Mouse (Mus musculus) gastrocnemius, postnatal 4 days (tissue): ENCODE results near the gene Krtap12-1. TPM values are rescaled to one million over a fixed set of nuclear protein-coding genes. Genes with fewer than 3 reads are reported as not detected.
"Not testable (repeated sequence)": the region's sequence is repeated elsewhere in the genome, so short reads cannot be mapped to it uniquely, and the experiment has no call there.

Experiments used
- DNase-seq, 2 experiments: peaks; one replicate each; pipeline ENCODE4 v3.0.0; 2021 to 2022; ENCODE audit warnings: low spot score in 2 of 2, mixed read lengths in 2 of 2
- long read RNA-seq, 2 experiments: library from polyadenylated mRNA; stranded (forward); transcript quantifications; one replicate each; pipeline ENCODE4 v2.0.0; 2021
- total RNA-seq, 2 experiments: library from RNA; stranded (reverse); gene quantifications; 2 replicates each; pipeline ENCODE4 v1.2.3; 2021

The Krtap12-1 gene
- total RNA-seq, result not detected
- long read RNA-seq, experiment 1, result 0 reads
- long read RNA-seq, experiment 2, result 0 reads

DNA sequence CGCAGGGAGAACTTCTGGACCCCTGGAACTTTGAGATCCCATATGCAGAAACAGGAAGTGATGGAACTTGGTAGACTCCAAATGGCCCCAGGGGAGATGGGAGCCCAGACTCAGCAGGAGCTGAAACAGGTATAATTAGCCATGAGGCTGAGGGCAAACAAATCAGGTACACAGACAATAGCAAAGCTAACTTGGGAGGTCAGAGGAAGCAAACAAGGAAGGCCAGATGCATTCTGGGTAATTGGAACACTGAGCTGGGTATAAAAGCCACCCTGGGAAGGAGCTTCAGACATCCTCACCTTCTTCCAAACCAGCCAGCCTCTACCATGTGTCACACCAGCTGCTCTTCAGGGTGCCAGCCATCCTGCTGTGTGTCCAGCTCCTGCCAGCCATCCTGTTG lies at the start of gene Krtap12-1:
TSS of gene Krtap12-1 (plus strand) at position 301 of the 400 bp plus-strand sequence.
- not testable (repeated sequence) for DNase-seq

DNA sequence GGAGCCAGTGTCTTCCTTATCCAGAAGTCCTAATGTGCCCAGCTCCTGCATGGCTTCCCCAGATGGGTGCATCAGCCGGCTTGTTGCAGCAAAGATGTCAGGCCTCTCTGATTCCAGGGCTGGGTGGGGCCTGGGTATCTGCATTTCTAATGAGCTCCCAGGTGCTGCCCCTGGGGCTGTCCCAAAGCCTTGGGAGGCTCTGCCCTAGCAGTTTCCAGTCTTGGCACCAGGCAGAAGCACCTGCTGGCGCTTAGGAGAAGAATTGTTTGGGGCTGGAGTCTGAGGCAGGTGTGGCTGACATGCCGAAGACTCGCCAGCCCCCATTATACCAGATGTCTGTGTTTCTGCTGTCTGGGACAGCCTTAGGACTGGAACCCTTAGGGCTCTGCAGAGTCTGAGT lies 49.7 kb upstream of the Krtap12-1 start:
- no peak for DNase-seq

DNA sequence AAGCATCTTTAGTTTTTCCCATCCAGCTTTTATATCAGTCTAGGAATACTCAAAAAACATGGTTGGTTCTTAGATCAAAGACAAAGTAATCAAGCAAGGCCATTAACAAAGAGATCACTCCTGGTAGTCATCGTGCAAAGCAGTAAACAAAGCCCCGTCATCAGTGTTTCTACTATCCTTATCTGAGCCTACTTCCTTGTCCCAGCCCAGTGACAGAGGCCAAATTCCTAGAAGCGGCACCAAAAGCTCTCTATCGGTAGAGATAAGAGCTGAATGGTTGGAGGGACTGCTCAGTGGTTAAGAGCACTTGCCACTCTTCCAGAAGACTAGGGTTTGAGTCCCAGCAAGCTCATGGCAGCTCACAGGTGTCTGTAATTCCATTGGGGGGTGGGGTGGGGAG lies 48.9 kb upstream of the Krtap12-1 start:
- no peak for DNase-seq

DNA sequence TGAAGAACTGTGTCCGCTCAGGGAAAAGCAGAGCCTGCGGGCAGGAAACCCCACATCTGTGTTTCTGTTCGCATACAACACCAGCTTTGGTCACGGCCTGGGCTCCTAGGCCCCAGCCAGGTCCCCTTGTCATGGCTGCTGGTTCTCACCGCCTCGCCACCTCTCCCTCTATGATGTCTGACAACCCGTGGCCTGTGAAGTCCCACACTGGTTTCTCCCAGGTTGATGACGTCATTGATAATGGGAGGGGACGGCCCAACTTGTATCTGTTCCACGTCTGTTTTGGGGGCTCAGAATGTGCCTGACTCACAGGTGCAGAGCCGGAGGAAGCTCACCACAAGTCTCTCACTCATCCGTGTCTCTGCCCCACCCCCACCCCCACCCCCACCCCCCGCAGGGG lies 46.6 kb upstream of the Krtap12-1 start:
- no peak for DNase-seq

DNA sequence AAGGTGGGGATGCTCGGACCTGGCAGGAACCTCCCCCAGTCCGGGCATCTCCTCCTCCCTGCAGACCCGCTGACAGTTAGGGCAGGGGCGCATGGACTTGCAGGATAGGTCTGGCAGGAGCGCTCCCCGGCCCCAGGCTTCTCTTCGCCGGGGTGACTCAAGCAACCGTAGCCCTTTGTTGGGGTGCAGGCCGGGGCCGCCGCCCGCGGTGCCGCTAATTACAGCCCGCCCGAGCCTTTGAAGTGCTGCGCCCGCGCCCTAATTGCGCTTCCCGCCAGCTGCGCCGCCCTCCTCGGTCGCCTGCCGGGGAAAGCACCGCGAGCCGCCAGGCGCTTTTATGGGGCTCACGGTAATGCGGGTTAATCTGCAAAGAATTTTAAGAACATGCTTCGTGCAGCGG lies 42.8 kb upstream of the Krtap12-1 start:
- no peak for DNase-seq

DNA sequence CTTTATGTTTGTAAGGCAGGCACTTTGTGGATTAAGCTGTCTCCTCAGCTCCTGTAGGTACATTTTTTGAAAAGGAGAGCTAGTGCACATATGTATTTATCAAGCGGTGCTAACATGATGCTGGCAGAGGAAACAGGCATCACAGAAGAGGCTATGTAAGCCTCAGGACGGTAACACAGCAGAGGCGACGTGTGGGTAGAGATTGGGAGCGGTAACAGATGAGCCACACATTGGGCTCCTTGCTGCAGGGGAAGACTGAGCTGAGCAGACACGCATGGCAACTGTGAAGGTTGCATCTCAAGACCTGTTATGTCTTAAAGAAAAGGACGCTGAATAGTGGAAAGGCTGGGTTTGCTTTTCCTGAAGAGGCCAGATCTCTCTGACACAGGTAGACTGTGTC lies 37.4 kb upstream of the Krtap12-1 start:
- no peak for DNase-seq

DNA sequence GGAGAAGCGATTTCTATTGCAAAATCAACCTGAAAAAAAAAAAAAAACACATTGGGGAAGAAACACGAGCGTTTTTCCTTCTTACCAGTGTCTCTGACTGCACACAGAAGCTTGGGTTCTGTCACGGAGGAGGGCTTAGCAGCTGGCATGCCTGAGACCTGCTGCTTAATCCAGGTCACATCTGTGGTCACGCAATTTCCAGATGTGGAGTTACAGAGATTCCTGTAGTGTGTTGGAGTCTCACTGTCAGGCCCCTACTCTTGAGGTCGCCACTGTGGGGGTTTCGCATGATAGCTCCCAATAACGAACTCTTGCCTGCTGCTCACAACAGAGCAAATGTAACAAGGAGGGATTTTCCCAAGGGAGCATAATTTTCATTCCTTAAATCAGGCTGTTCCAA lies 36.2 kb upstream of the Krtap12-1 start:
- DNase-seq, result no peak

DNA sequence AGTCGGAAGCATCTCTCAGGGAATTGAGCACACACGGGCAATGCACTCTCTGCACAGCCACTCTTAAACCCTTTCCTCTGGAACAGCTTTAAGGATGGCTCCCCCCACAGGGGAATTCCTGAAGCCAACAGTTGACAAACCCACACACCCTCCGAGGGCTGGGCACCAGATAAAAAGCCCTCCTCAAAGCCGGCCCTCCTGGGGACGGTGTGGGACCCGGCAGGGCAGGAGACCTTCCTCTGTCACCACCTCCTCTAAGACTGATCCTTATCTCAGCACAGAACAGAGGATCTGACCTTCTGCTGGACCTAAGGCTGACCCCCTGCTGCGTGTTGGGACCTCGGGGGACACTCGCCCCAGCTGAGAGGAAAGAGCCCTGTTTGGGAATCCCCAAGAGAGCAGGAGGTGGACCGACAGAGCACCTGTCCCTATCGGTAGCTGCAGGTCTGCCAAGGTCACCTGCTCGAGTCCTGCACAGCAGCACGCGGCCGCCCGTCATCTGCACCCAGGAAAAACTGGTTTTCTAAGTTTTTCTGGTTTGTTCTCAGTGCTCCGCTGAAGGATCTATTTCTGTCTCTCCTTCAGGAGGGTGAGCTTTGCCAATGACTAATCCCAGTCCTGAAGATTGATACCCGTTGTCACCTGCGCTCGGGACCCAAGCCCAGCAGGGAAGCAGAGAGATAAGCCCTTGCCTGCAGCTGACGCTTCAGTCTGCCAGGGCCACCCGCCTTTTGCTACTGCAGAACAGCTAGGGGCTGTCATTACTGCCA lies 34.3 kb upstream of the Krtap12-1 start, which contains the start of gene Tspear:
TSS of gene Tspear (plus strand) at position 675 of the 770 bp plus-strand sequence.
- DNase-seq, result no peak

DNA sequence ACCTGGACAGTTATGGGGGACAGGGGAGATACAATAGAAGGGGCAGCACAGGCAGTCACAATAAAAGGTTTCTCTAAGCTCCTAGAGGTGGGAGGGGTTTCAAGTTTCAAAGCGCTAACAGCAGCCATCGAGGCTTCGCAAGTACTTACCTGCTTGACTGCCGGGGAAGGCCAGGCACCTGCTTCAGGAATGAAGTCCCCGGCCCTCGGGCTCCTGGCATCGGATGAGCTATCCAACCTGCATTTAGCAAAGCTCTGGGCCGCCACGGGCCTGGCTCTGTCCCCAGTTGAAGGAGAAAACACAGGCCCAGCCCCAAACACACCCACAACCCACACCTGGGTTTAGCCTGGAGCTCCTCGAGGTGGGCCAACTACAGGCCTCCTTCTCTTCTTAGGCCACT lies 33.4 kb upstream of the Krtap12-1 start:
- no peak for DNase-seq

DNA sequence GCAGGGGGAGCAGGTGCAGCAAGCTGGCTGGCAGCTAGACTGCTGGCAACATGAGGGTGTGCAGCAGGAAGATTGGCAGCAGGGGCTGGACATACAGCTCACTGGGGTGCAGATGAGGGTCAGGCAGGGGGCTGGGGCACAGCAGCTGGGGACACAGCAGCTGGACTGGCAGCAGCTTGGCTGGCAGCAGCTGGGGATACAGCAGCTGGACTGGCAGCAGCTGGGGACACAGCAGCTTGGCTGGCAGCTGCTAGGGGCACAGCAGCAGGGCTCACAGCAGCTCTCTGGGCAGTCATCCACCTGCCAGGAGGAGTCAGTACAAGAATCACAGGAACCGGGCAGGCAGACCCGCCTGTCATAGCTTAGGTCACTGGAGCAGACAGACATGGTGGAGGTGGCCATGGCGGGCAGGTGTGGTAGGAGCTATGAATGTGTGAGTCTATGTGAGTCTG lies 30.0 kb upstream of the Krtap12-1 start, which contains the start of gene Gm19402:
TSS of gene Gm19402 (minus strand) at position 402 of the 452 bp plus-strand sequence.
- DNase-seq, result not testable (repeated sequence)

DNA sequence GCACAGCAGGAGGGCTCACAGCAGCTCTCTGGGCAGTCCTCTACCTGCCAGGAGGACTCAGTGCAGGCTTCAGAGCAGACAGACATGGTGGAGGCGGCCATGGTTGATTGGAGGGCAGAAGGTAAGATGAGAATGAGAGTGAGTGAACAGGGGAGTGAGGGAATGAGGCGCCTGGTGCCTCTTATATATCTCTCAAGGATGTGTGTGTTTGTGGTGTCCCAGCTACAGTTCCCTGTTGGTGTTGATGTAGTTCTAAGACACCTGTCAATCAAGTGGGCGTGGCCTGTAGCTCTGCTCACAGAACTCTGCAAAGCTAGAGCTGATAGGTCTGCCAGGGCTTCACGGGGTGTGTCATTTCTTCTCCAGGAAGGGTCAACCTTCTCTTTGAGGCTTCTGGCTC lies 23.3 kb upstream of the Krtap12-1 start, which contains the start of gene Gm9508:
TSS of gene Gm9508 (minus strand) at position 101 of the 400 bp plus-strand sequence.
- no peak for DNase-seq

DNA sequence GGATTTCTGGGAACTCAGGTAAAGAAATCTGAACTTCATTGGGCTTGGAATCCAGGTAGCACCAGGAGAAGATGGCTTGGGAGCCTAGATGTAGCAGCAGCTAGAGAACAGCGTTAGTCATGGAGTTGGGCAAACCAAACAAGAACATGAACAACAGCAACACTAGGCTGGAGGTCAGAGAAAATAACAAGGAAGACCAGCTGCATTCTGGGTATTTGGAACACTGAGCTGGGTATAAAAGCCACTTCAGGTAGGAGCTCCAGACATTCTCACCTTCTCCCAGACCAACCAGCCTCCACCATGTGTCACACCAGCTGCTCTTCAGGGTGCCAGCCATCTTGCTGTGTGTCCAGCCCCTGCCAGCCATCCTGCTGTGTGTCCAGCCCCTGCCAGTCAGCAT lies 14.1 kb upstream of the Krtap12-1 start, which contains the start of gene Gm10272:
TSS of gene Gm10272 (plus strand) at position 301 of the 400 bp plus-strand sequence.
- no peak for DNase-seq

DNA sequence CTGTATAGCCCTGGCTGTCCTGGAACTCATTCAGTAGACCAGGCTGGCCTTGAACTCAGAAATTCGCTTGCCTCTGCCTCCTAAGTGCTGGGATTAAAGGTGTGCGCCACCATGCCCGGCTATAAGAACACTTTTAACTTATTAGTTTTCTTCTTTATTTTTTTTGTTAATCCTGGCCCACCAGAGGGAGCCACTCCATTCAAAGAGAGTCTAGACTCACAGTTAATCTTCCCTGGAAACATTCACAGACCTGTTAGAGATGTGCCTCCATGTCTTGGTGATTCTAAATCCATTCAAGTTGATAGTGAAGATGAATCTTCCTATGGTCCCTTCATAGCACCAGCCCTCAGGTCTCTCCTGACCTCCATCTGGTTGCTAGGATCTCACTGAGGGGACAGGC lies 10.6 kb upstream of the Krtap12-1 start:
- DNase-seq, result no peak

DNA sequence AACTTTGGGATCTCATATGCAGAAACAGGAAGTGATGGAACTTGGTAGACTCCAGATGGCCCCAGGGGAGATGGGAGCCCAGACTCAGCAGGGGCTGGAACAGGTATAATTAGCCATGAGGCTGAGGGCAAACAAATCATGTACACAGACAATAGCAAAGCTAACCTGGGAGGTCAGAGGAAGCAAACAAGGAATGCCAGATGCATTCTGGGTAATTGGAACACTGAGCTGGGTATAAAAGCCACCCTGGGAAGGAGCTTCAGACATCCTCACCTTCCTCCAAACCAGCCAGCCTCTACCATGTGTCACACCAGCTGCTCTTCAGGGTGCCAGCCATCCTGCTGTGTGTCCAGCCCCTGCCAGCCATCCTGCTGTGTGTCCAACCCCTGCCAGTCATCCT lies 9.2 kb upstream of the Krtap12-1 start, which contains the start of gene Gm10024:
TSS of gene Gm10024 (plus strand) at position 301 of the 400 bp plus-strand sequence.
- DNase-seq, result not testable (repeated sequence)

DNA sequence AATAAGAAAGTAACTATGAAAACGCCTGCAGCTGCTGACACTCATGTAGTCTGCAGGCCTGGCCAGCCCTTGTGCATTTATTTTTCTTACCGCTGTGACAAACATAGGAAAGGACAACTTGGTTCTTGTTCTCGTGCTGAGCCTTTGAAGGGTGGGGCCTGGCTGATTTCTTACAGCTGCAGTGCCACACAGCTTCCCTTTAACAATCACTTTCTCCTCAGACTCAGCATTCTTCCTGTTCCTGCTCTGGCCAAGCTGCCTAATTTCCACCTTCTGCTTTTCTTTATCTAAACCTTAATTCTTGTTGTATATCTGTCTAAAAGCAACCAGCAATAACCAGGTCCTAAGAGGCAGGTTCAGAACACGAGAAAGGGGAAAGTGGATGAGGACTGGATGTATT lies 6.7 kb upstream of the Krtap12-1 start:
- no peak for DNase-seq

DNA sequence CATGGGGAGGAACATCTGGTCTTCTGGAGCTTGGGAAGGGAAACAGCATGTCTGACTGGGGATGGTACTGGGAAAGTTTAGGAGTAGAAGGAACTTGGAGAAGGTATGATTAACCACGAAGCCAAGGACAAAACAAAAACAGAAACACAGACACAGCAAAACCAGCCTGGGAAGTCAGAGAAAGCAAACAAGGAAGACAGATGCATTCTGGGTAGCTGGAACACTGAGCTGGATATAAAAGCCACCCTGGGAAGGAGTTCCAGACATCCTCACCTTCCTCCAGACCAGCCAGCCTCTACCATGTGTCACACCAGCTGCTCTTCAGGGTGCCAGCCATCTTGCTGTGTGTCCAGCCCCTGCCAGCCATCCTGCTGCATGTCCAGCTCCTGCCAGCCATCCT lies 4.9 kb upstream of the Krtap12-1 start, which contains the start of gene Gm10142:
TSS of gene Gm10142 (plus strand) at position 301 of the 400 bp plus-strand sequence.
- no peak for DNase-seq

DNA sequence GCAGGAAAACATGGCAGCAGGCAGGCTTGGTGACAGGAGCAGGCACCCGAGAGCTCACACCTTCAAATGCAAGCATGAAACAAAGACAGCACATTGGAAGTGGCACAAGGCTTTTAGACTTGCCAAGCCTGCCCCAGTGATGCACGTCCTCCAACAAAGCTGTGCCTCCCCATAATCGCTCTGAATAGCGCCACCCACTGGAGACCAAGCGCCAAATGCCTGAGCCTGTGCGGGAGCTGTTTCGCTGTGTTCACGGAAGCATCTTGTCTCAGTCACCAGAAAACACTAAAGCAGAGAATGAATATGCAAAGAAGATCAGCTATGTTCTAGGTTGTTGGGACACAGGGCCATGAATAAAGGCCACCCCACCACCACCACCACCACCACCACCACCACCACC lies 4.5 kb downstream of the Krtap12-1 start:
- DNase-seq, result no peak

DNA sequence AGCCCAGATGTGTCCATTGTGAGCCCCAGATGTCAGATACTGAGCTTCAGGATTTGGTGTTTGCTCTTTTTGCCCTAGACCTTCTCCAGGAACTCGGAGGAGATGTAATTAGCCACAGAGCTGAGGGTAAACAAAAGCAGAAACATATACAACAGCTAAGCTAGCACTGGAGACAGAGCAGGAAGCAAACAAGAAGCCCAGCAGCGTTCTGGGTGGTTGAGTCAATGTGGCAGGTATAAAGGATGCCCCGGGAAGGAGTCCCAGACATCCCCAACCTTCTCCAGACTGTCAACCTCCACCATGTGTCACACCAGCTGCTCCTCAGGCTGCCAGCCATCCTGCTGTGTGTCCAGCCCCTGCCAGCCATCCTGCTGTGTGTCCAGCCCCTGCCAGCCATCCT lies 5.8 kb downstream of the Krtap12-1 start, which contains the start of gene Gm10100:
TSS of gene Gm10100 (plus strand) at position 301 of the 400 bp plus-strand sequence.
- DNase-seq, result no peak

DNA sequence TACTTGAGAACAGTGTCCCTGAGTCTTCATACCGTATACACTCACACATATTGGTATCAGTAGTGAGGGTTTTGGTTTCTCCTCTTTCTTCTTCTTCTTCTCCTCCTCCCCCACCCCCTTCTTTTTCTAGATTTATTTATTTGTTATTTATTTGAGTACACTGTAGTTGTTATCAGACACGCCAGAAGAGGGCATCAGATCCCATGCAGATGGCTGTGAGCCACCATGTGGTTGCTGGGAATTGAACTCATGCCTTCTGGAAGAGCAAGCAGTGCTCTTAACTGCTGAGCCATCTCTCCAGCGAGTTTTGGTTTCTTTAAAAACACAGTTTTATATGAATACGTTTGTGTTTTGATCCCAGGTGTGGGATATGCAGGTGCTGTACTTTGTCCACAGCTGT lies 7.9 kb downstream of the Krtap12-1 start:
- no peak for DNase-seq

DNA sequence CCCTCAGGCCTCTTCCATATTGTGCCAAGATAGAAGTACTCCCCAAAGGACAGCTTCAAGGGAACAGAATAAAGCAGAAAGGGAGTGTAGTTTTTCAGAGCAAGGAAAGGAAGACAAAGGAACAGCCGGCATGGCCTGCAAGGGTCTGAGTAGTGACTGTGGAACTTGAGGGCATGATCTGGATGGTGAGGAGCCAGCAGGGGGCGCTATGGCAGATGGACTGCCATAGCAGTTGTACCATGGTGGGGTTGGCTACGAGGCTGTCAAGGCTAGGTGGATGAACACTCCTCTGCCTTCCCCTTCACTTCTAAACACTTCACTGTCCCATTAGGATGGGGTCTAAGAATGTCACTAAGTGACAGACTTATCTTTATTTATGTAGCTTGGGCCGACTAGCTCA lies 8.8 kb downstream of the Krtap12-1 start:
- no peak for DNase-seq

DNA sequence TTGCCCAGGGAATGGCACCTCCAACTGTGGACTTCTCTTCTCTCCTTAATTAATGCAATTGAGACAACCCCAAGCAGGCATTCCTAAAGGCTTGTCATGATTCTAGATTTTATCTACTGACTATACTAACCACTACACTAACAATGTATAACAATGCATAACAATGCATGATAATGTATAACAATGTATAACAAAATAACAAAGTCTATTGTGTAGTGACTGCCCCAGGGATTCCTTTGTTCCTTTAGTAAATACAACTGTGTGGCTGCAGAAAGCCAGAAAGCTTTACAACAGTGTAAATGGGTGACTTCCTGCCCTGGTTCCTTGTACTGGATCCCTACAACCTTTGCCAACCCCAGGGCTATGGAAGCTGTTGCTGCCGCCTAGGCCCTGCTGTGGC lies 15.5 kb downstream of the Krtap12-1 start:
- DNase-seq, result no peak

DNA sequence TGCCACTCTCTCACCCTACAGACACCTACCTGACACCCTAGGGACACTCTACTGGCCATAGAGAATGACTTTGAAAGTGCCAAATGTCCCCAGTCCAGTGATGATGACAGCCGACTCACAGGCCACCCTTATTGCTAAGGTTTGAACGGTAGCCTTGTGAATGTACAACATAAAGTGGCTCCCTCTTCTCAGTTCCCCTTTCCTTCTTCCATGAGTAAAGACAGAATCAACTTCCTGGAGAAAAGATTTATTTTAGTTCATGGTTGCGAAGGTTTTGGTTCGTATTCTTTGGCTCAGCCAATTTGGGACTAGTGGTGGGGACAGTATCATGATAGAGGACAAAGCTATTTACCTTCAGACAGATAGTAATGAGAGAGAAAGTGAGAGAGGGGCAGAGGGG lies 18.5 kb downstream of the Krtap12-1 start:
- DNase-seq, result no peak
